Mouse (Mus musculus) layer of hippocampus, adult 2 months (tissue): ENCODE results near the gene Gas2l1. TPM values are rescaled to one million over a fixed set of nuclear protein-coding genes. Genes with fewer than 3 reads are reported as not detected.

Source experiments
- DNase-seq, 2 experiments: peaks; one replicate each; pipeline ENCODE4 v3.0.0; 2022; ENCODE audit warnings: low spot score in 2 of 2
- H3K27ac ChIP-seq: fragments of 200-600 bp; 2 replicates; pipeline ENCODE4 v1.8.1; 2022
- H3K4me3 ChIP-seq: fragments of 200-600 bp; 2 replicates; pipeline ENCODE4 v1.8.1; 2022; ENCODE audit warnings: mild to moderate bottlenecking
- CTCF ChIP-seq: fragments of 200-600 bp; conservative IDR thresholded peaks from 2 replicates; pipeline ENCODE4 v1.8.1; 2022; ENCODE audit warnings: antibody characterized with exemption, mild to moderate bottlenecking, moderate library complexity
- total RNA-seq, 2 experiments: library from RNA; stranded (reverse); gene quantifications; 2 replicates each; pipeline ENCODE4 v1.2.3; 2021

Gas2l1 gene
- total RNA-seq, 2 experiments from 2014 or later, result 93.6 to 97.7 TPM

GRCm38 (mm10) chr11:5052200-5052854 lies 12.8 kb downstream of the Gas2l1 start:
- peak overlapping the region; percentile 86 for H3K27ac ChIP-seq
- no peak overlapping the region for H3K4me3 ChIP-seq
- no peak for TF ChIP-seq CTCF
- peak in 1 of 2 experiments; percentile 83 for DNase-seq

GRCm38 (mm10) chr11:5051629-5052028 lies 13.5 kb downstream of the Gas2l1 start:
- Histone ChIP-seq H3K4me3 (no peak overlapping the region), H3K27ac (peak overlapping the region; percentile 86)
- TF ChIP-seq CTCF, result no peak
- DNase-seq, result no peak

DNA sequence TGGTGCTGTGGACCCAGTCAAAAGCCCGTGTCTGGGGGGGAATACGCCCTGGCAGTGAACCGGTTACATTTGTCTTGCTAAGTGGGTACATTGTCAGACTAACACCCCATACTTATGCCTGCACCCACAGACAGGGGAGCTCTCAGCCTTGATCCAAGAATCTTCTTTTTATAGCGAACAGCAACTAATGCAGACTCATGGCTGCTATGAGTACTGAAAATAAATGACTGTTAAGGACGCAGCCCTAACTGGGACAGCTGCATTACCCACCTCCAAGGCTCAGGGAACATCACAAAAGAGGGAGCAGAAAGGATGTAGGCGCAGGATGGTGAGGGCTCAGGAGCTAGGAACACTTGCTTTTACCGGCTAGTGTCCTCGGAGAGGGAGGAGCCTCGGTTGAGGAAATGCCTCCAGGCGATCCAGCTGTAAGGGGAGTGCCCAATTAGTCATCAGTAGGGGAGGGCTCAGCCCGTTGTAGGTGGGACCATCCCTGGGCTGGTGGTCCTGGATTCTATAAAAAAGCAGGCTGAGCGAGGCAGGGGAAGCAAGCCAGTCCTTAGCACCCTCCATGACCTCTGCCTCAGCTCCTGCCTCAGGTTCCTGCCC lies 18.7 kb downstream of the Gas2l1 start:
- TF ChIP-seq CTCF, result peak; percentile 52
- DNase-seq, result no peak
- Histone ChIP-seq H3K27ac (peak overlapping the region; percentile 57), H3K4me3 (no peak overlapping the region)

GRCm38 (mm10) chr11:5042645-5043381 lies 22.3 kb downstream of the Gas2l1 start:
- TF ChIP-seq CTCF, result no peak
- Histone ChIP-seq H3K4me3 (no peak overlapping the region), H3K27ac (peak overlapping the region; percentile 91)
- DNase-seq, result no peak

- H3K4me3 ChIP-seq, result no peak overlapping the region
- TF ChIP-seq CTCF, result no peak
- peak overlapping the region; percentile 91 for H3K27ac ChIP-seq
- peak; percentile 77 to 82 for DNase-seq
Measured at GRCm38 (mm10) chr11:5041144-5041780, 23.9 kb downstream of the Gas2l1 start.

- no peak overlapping the region for H3K4me3 ChIP-seq
- DNase-seq, result no peak
- no peak for TF ChIP-seq CTCF
- peak overlapping the region; percentile 91 for H3K27ac ChIP-seq
Measured at GRCm38 (mm10) chr11:5040585-5040984, 24.5 kb downstream of the Gas2l1 start.

GRCm38 (mm10) chr11:5037146-5037854 lies 27.8 kb downstream of the Gas2l1 start:
- no peak for DNase-seq
- H3K27ac ChIP-seq, result peak overlapping the region; percentile 85
- no peak overlapping the region for H3K4me3 ChIP-seq
- no peak for TF ChIP-seq CTCF

DNA sequence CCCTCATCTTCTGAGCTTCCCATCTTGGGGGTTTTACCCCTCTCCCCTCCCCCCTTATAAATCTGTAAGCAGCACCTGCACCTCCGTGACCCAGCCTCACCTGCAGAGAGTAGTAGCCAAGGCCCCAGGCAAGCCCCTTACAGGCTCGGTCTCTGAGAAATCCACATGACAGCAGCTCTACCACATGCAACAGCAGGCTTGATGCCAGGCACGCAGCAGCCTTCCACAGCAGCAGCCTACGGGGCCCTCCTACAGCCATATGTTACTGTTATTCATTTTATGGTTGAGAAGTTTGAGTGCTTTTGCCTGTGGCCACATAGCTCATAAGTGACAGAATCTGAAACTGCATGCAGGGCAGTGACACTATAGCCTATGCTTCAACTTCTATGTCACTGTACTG lies 29.7 kb downstream of the Gas2l1 start:
- peak overlapping the region; percentile 85 for H3K27ac ChIP-seq
- H3K4me3 ChIP-seq, result no peak overlapping the region
- peak; percentile 74 to 83 for DNase-seq
- TF ChIP-seq CTCF, result no peak

DNA sequence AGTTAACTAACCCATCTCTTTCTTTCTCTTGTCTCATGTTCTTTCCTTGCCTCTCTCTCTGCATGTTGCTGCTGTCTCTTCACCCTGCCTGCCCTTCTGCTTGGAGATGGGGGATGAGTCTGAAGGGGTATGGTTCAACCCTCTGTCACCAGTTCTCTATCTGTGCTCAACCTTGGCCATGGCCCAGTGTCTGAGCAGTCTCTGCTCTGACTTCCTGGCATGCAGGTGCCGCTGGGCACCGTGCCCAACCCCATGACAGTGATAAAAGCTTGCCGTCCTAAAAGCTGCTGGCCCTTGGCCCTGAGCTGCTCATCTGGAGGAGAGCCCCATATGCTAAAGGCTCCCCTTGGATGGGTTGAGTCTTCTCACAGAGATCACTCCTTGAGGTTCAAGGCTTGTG lies 32.0 kb downstream of the Gas2l1 start:
- H3K27ac ChIP-seq, result peak overlapping the region; percentile 85
- no peak overlapping the region for H3K4me3 ChIP-seq
- TF ChIP-seq CTCF, result no peak
- DNase-seq, result no peak

DNA sequence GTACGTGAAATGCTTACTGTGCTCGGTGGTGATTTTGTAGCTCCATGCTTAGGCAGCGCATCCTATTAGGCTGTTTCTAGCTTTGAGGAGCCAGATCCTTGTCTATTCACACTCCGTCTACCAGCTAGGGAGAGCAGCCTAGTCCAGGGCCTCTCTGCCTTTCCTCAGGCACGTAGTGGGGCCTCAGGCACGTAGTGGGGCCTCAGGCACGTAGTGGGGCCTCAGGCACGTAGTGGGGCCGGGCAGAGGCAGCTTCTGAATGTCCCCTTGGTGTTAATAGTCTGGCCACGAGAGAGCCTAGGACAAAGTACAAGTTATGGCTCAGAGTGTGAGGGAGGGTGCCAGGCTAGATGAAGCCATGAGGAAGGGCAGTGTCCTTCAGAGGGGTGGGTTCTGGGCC lies 32.4 kb downstream of the Gas2l1 start:
- no peak for TF ChIP-seq CTCF
- H3K27ac ChIP-seq, result peak overlapping the region; percentile 85

DNA sequence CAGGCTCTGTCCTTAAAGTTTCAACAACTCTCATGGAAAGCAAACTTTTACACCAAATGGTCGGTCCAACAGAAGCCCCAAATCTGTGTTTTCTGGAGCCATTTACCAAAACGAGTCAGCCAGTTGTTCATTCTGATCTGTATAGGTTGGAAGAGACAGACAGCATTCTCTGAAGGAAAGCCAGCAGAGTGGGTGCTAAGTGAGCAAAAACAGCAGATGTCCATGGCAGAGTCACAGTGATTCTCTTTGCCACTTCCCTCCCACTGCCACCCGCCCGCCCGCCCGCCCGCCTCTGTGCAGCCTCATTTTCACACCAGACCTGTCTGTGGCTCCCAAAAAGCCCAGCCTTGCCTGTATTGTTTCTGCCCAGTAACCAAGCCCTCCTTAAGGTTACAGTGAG lies 36.9 kb downstream of the Gas2l1 start:
- no peak for TF ChIP-seq CTCF
- Histone ChIP-seq H3K4me3 (no peak overlapping the region), H3K27ac (peak overlapping the region; percentile 87)
- DNase-seq, result peak; percentile 55 to 85

More for the DNA sequence above, 32.4 kb downstream of the Gas2l1 start:
- no peak overlapping the region for H3K4me3 ChIP-seq
- no peak for DNase-seq

- no peak for TF ChIP-seq CTCF
- DNase-seq, result no peak
- H3K27ac ChIP-seq, result peak overlapping the region; percentile 25; the same call in 1 of the 2 replicates
- no peak overlapping the region for H3K4me3 ChIP-seq
Measured at GRCm38 (mm10) chr11:5025108-5025507, 40.0 kb downstream of the Gas2l1 start.

GRCm38 (mm10) chr11:5017506-5017905 lies 47.6 kb downstream of the Gas2l1 start:
- H3K4me3 ChIP-seq, result no peak overlapping the region
- peak in 1 of 2 experiments; percentile 49 for DNase-seq
- TF ChIP-seq CTCF, result peak; percentile 79
- H3K27ac ChIP-seq, result peak overlapping the region; percentile 51; the same call in 1 of the 2 replicates
